Mouse (Mus musculus) stomach, embryonic 15.5 days (tissue): ENCODE data around the gene Trf. TPM values are rescaled to one million over a fixed set of nuclear protein-coding genes. Genes with fewer than 3 reads are reported as not detected.

Experiments used
- ATAC-seq: fragments of 200-750 bp; cut with Nextera tagmentation; 2 replicates; pipeline ENCODE4 v1.8.0; 2017; ENCODE audit warnings: low read depth, moderate number of reproducible peaks, moderate TSS enrichment; ENCODE audit not compliant: insufficient read depth, low FRiP score
- H3K27ac ChIP-seq: fragments of 300-500 bp; sonication (generic); 2 replicates; pipeline ENCODE4 v1.5.1; 2015; ENCODE audit warnings: mild to moderate bottlenecking, inconsistent platforms
- H3K27me3 ChIP-seq: fragments of 300-500 bp; sonication (generic); replicated peaks from 2 replicates; pipeline ENCODE4 v1.6.1; 2015; ENCODE audit warnings: inconsistent platforms
- H3K36me3 ChIP-seq: fragments of 300-500 bp; sonication (generic); 2 replicates; pipeline ENCODE4 v1.6.1; 2015; ENCODE audit warnings: inconsistent platforms
- H3K4me1 ChIP-seq: fragments of 300-500 bp; sonication (generic); 2 replicates; pipeline ENCODE4 v1.6.1; 2015; ENCODE audit warnings: inconsistent platforms
- H3K4me2 ChIP-seq: fragments of 300-500 bp; sonication (generic); 2 replicates; pipeline ENCODE4 v1.6.1; 2015; ENCODE audit warnings: mild to moderate bottlenecking, inconsistent platforms
- H3K4me3 ChIP-seq: fragments of 300-500 bp; sonication (generic); replicated peaks from 2 replicates; pipeline ENCODE4 v1.5.1; 2015; ENCODE audit warnings: inconsistent platforms
- H3K9ac ChIP-seq: fragments of 300-500 bp; sonication (generic); 2 replicates; pipeline ENCODE4 v1.6.1; 2015; ENCODE audit warnings: inconsistent platforms
- H3K9me3 ChIP-seq: fragments of 300-500 bp; sonication (generic); 2 replicates; pipeline ENCODE4 v1.6.1; 2016; ENCODE audit warnings: inconsistent platforms
- WGBS: fragments of 180-500 bp; shearing (Covaris S2); methylation state at CpG from one replicate; pipeline ENCODE4 v1.1.7; 2015; 5-methylcytosine and 5-hydroxymethylcytosine counted together
- polyA plus RNA-seq: library from polyadenylated mRNA; unstranded; fragments of >200 nt; fragmentation: Nextera tagmentation; extraction: Ambion mirVana; gene quantifications from 2 replicates; pipeline ENCODE4 v1.2.1, GENCODE M21; 2015

Gene Trf
- polyA plus RNA-seq: 195 and 466 TPM in 2 replicates

GRCm38 (mm10) chr9:103230151-103230951 lies at the start of gene Trf, which contains the start of gene Gm20425:
Gene Trf (minus strand): TSS chr9:103230444.
Gene Gm20425 (minus strand): TSS chr9:103230307.
- H3K27me3 ChIP-seq: no peaks in the 10 kb centered on the region
- H3K27ac ChIP-seq: peak within 1 kb of the TSS; percentile 61
- 36% methylated on average over 29 of the region's 29 CpGs for WGBS
- H3K9ac ChIP-seq: no peak within 1 kb of the TSS
- ATAC-seq: peak; percentile 61; the same call in 1 of the 2 replicates
- no peaks in the 10 kb centered on the region for H3K9me3 ChIP-seq
- peak within 1 kb of the TSS; percentile 18; the same call in 1 of the 2 replicates for H3K4me3 ChIP-seq
- H3K4me1 ChIP-seq: peaks cover 3% of the 10 kb centered on the region; the same call in 1 of the 2 replicates
- H3K36me3 ChIP-seq: no peaks in the 10 kb centered on the region
- peak within 1 kb of the TSS; percentile 43 for H3K4me2 ChIP-seq

- ATAC-seq: no peak
- Histone ChIP-seq H3K27me3 (no peaks in the 10 kb centered on the region), H3K9ac (no peak overlapping the region), H3K36me3 (no peaks in the 10 kb centered on the region), H3K4me1 (no peaks in the 10 kb centered on the region), H3K27ac (no peak overlapping the region), H3K9me3 (no peaks in the 10 kb centered on the region), H3K4me3 (no peak overlapping the region), H3K4me2 (no peak overlapping the region)
- 81% methylated on average over 6 of the region's 6 CpGs for WGBS
Measured at GRCm38 (mm10) chr9:103276876-103277275, 46.6 kb upstream of the Trf start.

- Histone ChIP-seq H3K4me3 (no peak overlapping the region), H3K9ac (no peak overlapping the region), H3K9me3 (no peaks in the 10 kb centered on the region), H3K4me2 (no peak overlapping the region), H3K4me1 (no peaks in the 10 kb centered on the region), H3K27me3 (no peaks in the 10 kb centered on the region), H3K36me3 (no peaks in the 10 kb centered on the region), H3K27ac (no peak overlapping the region)
- no peak for ATAC-seq
- WGBS: 79% methylated on average over 1 of the region's 1 CpGs
Measured at GRCm38 (mm10) chr9:103275676-103276075, 45.4 kb upstream of the Trf start.

DNA sequence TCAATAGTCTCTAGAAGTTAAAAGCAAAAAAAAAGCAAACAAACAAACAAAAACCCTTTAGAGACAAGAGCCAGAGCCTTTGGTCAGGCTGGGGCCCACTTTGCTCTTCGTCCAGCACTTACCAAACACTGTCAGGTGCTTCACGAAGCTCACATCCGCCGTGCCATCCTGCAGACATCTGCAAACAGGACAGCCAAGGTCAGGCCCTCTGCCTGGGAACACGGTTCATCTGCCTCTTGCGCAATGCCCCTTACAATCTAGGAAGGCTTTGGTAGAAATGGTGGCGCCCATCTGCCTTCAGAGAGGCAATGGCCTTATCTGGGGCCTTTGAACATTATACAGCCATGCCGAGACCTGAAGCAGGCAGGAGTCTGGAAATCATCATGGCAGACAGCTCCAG lies 44.6 kb upstream of the Trf start:
- WGBS: 61% methylated on average over 8 of the region's 8 CpGs
- Histone ChIP-seq H3K4me2 (no peak overlapping the region), H3K36me3 (no peaks in the 10 kb centered on the region), H3K4me3 (no peak overlapping the region), H3K4me1 (no peaks in the 10 kb centered on the region), H3K9ac (no peak overlapping the region), H3K27me3 (no peaks in the 10 kb centered on the region), H3K9me3 (no peaks in the 10 kb centered on the region), H3K27ac (no peak overlapping the region)
- ATAC-seq: no peak

DNA sequence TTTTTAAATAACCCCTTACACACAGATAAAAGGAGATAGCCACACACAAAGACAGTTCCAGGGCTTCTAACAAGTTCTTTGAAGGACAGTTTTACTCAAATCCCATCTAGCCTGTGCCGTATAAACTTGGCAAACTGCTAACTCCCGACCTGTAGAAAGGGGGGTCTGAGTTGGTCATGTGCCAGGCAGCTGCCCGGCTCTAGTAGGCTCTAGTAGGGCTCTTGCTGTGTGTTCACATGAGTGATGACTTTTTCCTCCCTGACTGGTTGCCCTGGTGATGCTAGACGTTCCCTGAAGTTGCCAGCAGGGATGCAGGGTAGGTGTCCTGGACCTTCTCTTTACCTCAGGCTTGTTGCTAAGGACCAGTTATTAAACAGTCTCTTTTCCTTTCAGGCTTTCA lies 40.9 kb upstream of the Trf start:
- no peaks in the 10 kb centered on the region for H3K9me3 ChIP-seq
- no peaks in the 10 kb centered on the region for H3K36me3 ChIP-seq
- H3K4me1 ChIP-seq: no peaks in the 10 kb centered on the region
- H3K4me3 ChIP-seq: no peak overlapping the region
- H3K27me3 ChIP-seq: no peaks in the 10 kb centered on the region
- H3K27ac ChIP-seq: no peak overlapping the region
- H3K4me2 ChIP-seq: no peak overlapping the region
- ATAC-seq: no peak
- 12% methylated on average over 4 of the region's 4 CpGs for WGBS
- no peak overlapping the region for H3K9ac ChIP-seq

- H3K9me3 ChIP-seq: no peaks in the 10 kb centered on the region
- no peak for ATAC-seq
- WGBS: 87% methylated on average over 4 of the region's 4 CpGs
Measured at GRCm38 (mm10) chr9:103265778-103266177, 35.5 kb upstream of the Trf start.

DNA sequence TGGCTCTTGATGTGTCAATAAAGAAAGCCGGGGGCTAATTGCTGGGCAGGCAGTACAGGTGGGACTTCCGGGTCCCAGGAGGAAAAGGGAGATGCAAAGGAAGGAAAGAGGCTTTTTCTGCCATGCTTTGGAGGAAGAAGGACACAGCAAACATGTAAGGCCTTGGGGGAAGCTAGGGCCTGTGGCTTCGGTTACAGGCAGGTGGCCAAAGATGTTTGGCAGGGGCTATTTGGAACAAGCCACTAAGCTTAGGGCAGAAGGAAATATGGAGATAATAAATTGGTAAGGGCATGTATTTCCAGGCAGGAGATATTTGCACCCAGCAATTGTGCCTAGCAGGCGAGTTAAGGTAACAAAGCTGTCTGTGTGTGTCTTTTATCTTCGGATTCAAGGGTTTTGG lies 22.7 kb upstream of the Trf start:
- no peak overlapping the region for H3K4me2 ChIP-seq
- ATAC-seq: no peak
- no peaks in the 10 kb centered on the region for H3K27me3 ChIP-seq
- no peaks in the 10 kb centered on the region for H3K9me3 ChIP-seq
- WGBS: 77% methylated on average over 5 of the region's 5 CpGs
- no peaks in the 10 kb centered on the region for H3K36me3 ChIP-seq
- H3K4me3 ChIP-seq: no peak overlapping the region
- no peak overlapping the region for H3K9ac ChIP-seq
- H3K4me1 ChIP-seq: no peaks in the 10 kb centered on the region
- H3K27ac ChIP-seq: no peak overlapping the region

More at GRCm38 (mm10) chr9:103265778-103266177, 35.5 kb upstream of the Trf start:
- Histone ChIP-seq H3K4me2 (no peak overlapping the region), H3K36me3 (no peaks in the 10 kb centered on the region), H3K27me3 (no peaks in the 10 kb centered on the region), H3K9ac (no peak overlapping the region), H3K4me1 (no peaks in the 10 kb centered on the region), H3K27ac (no peak overlapping the region), H3K4me3 (no peak overlapping the region)

DNA sequence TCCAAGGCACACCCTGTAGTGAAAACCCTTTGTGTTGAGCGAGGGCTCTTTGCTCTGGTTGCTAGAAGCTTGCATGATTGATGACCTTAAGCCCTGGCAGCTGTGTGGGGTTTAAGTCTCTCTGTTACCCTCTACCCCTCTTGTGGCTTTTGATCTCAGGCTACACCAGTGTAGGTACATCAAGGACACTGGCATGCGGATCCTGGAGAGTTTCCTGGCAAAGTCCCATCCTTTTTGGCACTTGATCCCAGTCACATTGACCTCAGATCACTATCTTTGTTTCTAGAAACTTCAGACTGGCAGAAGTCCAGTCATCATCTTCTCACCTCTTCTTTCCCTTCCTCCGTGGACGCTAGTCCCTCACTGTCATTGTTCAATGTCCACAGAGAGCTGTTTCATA lies 18.4 kb upstream of the Trf start:
- H3K4me3 ChIP-seq: no peak overlapping the region
- H3K27ac ChIP-seq: no peak overlapping the region
- no peak overlapping the region for H3K9ac ChIP-seq
- no peak overlapping the region for H3K4me2 ChIP-seq
- no peak for ATAC-seq
- no peaks in the 10 kb centered on the region for H3K27me3 ChIP-seq
- no peaks in the 10 kb centered on the region for H3K4me1 ChIP-seq
- 35% methylated on average over 4 of the region's 4 CpGs for WGBS
- H3K36me3 ChIP-seq: no peaks in the 10 kb centered on the region
- H3K9me3 ChIP-seq: no peaks in the 10 kb centered on the region

GRCm38 (mm10) chr9:103246526-103247168 lies 16.4 kb upstream of the Trf start:
- no peak overlapping the region for H3K4me3 ChIP-seq
- no peaks in the 10 kb centered on the region for H3K36me3 ChIP-seq
- no peaks in the 10 kb centered on the region for H3K9me3 ChIP-seq
- no peak overlapping the region for H3K27ac ChIP-seq
- no peaks in the 10 kb centered on the region for H3K4me1 ChIP-seq
- H3K4me2 ChIP-seq: no peak overlapping the region
- no peak overlapping the region for H3K9ac ChIP-seq
- no peaks in the 10 kb centered on the region for H3K27me3 ChIP-seq
- WGBS: 79% methylated on average over 8 of the region's 8 CpGs
- no peak for ATAC-seq

- no peak for ATAC-seq
- no peak overlapping the region for H3K4me3 ChIP-seq
- no peaks in the 10 kb centered on the region for H3K36me3 ChIP-seq
- no peak overlapping the region for H3K27ac ChIP-seq
- H3K4me1 ChIP-seq: no peaks in the 10 kb centered on the region
- H3K4me2 ChIP-seq: no peak overlapping the region
- no peak overlapping the region for H3K9ac ChIP-seq
- WGBS: 85% methylated on average over 4 of the region's 4 CpGs
- H3K27me3 ChIP-seq: no peaks in the 10 kb centered on the region
- H3K9me3 ChIP-seq: no peaks in the 10 kb centered on the region
Measured at GRCm38 (mm10) chr9:103243640-103244039, 13.4 kb upstream of the Trf start.

DNA sequence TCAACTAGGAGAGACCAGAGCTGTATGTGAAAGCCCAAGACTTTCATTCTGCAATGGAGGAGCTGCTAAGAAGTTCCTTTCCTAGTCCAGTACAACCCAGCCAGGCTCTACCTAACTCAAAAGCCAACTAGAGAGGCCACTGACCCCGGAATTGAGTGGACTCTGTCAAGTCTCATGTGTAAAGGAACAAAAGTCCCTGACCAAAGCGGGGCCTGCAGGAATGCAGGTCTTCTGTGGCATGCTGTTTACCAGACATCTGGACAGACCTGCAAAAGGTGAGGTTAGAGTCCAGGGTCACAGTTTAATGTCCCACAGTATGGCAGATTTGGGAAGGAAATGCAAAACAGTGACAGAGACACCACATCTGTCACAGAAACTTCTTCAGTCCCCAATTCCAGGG lies 11.0 kb upstream of the Trf start:
- no peaks in the 10 kb centered on the region for H3K27me3 ChIP-seq
- H3K4me1 ChIP-seq: no peaks in the 10 kb centered on the region
- H3K9ac ChIP-seq: no peak overlapping the region
- H3K9me3 ChIP-seq: no peaks in the 10 kb centered on the region
- no peak overlapping the region for H3K27ac ChIP-seq
- H3K36me3 ChIP-seq: no peaks in the 10 kb centered on the region
- ATAC-seq: no peak
- no peak overlapping the region for H3K4me3 ChIP-seq
- no peak overlapping the region for H3K4me2 ChIP-seq
- 61% methylated on average over 2 of the region's 2 CpGs for WGBS

GRCm38 (mm10) chr9:103239471-103239870 lies 9.2 kb upstream of the Trf start:
- Histone ChIP-seq H3K4me1 (peaks cover 3% of the 10 kb centered on the region; the same call in 1 of the 2 replicates), H3K9ac (no peak overlapping the region), H3K4me3 (no peak overlapping the region), H3K36me3 (no peaks in the 10 kb centered on the region), H3K4me2 (no peak overlapping the region), H3K9me3 (no peaks in the 10 kb centered on the region), H3K27ac (no peak overlapping the region), H3K27me3 (no peaks in the 10 kb centered on the region)
- no peak for ATAC-seq
- WGBS: 89% methylated on average over 6 of the region's 6 CpGs
